In the genomic region with DNA sequence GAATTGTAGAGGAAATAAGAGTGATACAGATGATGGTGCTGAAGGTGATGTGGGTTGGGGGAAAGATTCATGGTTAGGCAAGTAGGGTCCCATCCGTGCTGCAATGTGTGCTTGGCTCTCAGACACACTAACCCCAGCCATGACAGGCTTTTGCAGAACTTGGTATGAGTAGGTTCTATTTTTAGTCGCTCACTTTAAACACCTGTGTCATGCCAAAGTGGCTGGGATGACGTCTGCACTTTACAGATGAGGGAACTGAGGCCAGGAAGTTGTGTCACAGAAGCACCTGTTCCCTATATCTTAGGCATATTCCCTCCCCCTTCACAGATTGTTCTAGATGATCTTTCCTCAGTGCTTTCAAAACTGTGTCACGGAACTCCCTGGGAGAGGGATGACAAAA, we compare ENCODE assay signal across 28 mouse cellular contexts. TPM values are rescaled to one million over a fixed set of nuclear protein-coding genes. Genes with fewer than 3 reads are reported as not detected.
A peak's percentile ranks its signal among the peaks of the same experiment; 100 is the strongest.
DNase-seq lines count a peak whose midpoint lies in the region; ATAC-seq and TF ChIP-seq lines count a peak whose summit lies in the region.
"Had no signal": no experiment of that assay in that cellular context is flagged by ENCODE, and none has a peak within 500 bp of the region (broad histone marks: within the 10 kb centered on the region; RNA-seq: fewer than 3 reads in every experiment).

No protein-coding gene starts in this region.

- H3K4me3 ChIP-seq in heart, adult 2 months: no peak overlapping the region
- H3K4me3 ChIP-seq in liver, embryonic 11.5 days (ENCODE audit: low read depth, low read length): no peak overlapping the region
- H3K4me3 ChIP-seq in liver, postnatal 0 days (ENCODE audit: low read depth, low read length): no peak overlapping the region
- H3K4me3 ChIP-seq: embryonic facial prominence, embryonic 13.5 days; embryonic facial prominence, embryonic 15.5 days; erythroblast, embryonic 14.5 days; forebrain, embryonic 10.5 days; forebrain, embryonic 12.5 days had no signal

- no peak overlapping the region for H3K27ac ChIP-seq in heart, adult 2 months
- no peak overlapping the region for H3K27ac ChIP-seq in liver, embryonic 11.5 days (ENCODE audit: low read depth, low read length)
- H3K27ac ChIP-seq in liver, postnatal 0 days (ENCODE audit: low read depth): no peak overlapping the region
- H3K27ac ChIP-seq: embryonic facial prominence, embryonic 13.5 days; embryonic facial prominence, embryonic 15.5 days; forebrain, embryonic 10.5 days; forebrain, embryonic 12.5 days had no signal

- no peak overlapping the region for H3K4me2 ChIP-seq in liver, embryonic 11.5 days
- H3K4me2 ChIP-seq in liver, postnatal 0 days (ENCODE audit: low read depth, low read length): no peak overlapping the region
- H3K4me2 ChIP-seq: embryonic facial prominence, embryonic 13.5 days; embryonic facial prominence, embryonic 15.5 days; forebrain, embryonic 12.5 days had no signal

- no peak for TF ChIP-seq EP300 in heart, adult 2 months (IDR thresholded peaks at IDR 0.05; ENCODE audit: insufficient read depth, low read depth, low read length)
- TF ChIP-seq EP300 in liver, postnatal 0 days (IDR thresholded peaks at IDR 0.05; ENCODE audit: low read depth): no peak

- H3K36me3 ChIP-seq in heart, adult 2 months (ENCODE audit: control insufficient read depth, insufficient read depth, low read length): no peaks in the 10 kb centered on the region
- no peaks in the 10 kb centered on the region for H3K36me3 ChIP-seq in liver, embryonic 11.5 days (ENCODE audit: control insufficient read depth, insufficient read depth, low read length)
- peaks cover 7% of the 10 kb centered on the region; the same call in 1 of the 2 replicates for H3K36me3 ChIP-seq in liver, postnatal 0 days (replicated peaks; ENCODE audit: insufficient read depth, low read length)
- H3K36me3 ChIP-seq: embryonic facial prominence, embryonic 13.5 days; embryonic facial prominence, embryonic 15.5 days; forebrain, embryonic 10.5 days; forebrain, embryonic 12.5 days; G1E had no signal

- no peaks in the 10 kb centered on the region for H3K4me1 ChIP-seq in heart, adult 2 months (ENCODE audit: control insufficient read depth, insufficient read depth, low read length)
- no peaks in the 10 kb centered on the region for H3K4me1 ChIP-seq in liver, embryonic 11.5 days (replicated peaks; ENCODE audit: control insufficient read depth, insufficient read depth, low read length)
- H3K4me1 ChIP-seq in liver, postnatal 0 days (ENCODE audit: insufficient read depth): no peaks in the 10 kb centered on the region
- H3K4me1 ChIP-seq: embryonic facial prominence, embryonic 13.5 days; embryonic facial prominence, embryonic 15.5 days; forebrain, embryonic 10.5 days; forebrain, embryonic 12.5 days had no signal

- no peak for TF ChIP-seq POLR2A in heart, adult 2 months (IDR thresholded peaks at IDR 0.05; ENCODE audit: insufficient read depth, low read depth, low read length)

- ATAC-seq in liver, embryonic 11.5 days (replicated peaks; ENCODE audit: low FRiP score): no peak
- no peak for ATAC-seq in liver, postnatal 0 days
- ATAC-seq: activated CD4-positive, CD25-positive, alpha-beta regulatory T cell, adult 4 months; forebrain, embryonic 14.5 days; forebrain, embryonic 16.5 days; Patski had no signal

- peak; percentile 68 for DNase-seq in heart, adult 11 months
- no peak for DNase-seq in heart, adult 2 months
- DNase-seq in liver, embryonic 11.5 days (ENCODE audit: low spot score): peak; percentile 4
- no peak for DNase-seq in liver, postnatal 0 days
- DNase-seq in cerebellum, postnatal 10 days: no peak
- DNase-seq: adrenal gland, adult 8-10 months; adrenal gland, postnatal 14 days; adrenal gland, postnatal 36 days; cerebellum, adult 11-12 months; cerebellum, adult 2 months; cerebellum, adult 9-10 months; cerebellum, postnatal 14 days; cerebellum, postnatal 36 days; embryo, embryonic 11 days had no signal

- 56% methylated on average over 4 of the region's 4 CpGs for WGBS in heart, adult 2 months
- 71% methylated on average over 4 of the region's 4 CpGs for WGBS in liver, embryonic 11.5 days
- WGBS in liver, postnatal 0 days (ENCODE audit: insufficient replicate concordance): 60% methylated on average over 4 of the region's 4 CpGs

- H3K27me3 ChIP-seq in heart, adult 2 months (ENCODE audit: control insufficient read depth, insufficient read depth, low read length): no peaks in the 10 kb centered on the region
- no peaks in the 10 kb centered on the region for H3K27me3 ChIP-seq in liver, embryonic 11.5 days (replicated peaks; ENCODE audit: control insufficient read depth, insufficient read depth, low read length)
- H3K27me3 ChIP-seq in liver, postnatal 0 days (ENCODE audit: insufficient read depth, low read length): no peaks in the 10 kb centered on the region
- H3K27me3 ChIP-seq: embryonic facial prominence, embryonic 13.5 days; embryonic facial prominence, embryonic 15.5 days; forebrain, embryonic 12.5 days; Patski had no signal

- H3K79me2 ChIP-seq in heart, adult 2 months (replicated peaks; ENCODE audit: control insufficient read depth, insufficient read depth, low read length): no peaks in the 10 kb centered on the region

- H3K9ac ChIP-seq in heart, adult 2 months (ENCODE audit: low read depth, low read length): no peak overlapping the region
- H3K9ac ChIP-seq in liver, embryonic 11.5 days (ENCODE audit: low read depth, low read length): no peak overlapping the region
- no peak overlapping the region for H3K9ac ChIP-seq in liver, postnatal 0 days (replicated peaks)
- H3K9ac ChIP-seq: embryonic facial prominence, embryonic 13.5 days; embryonic facial prominence, embryonic 15.5 days; forebrain, embryonic 12.5 days had no signal

- intact Hi-C loops in heart, adult 2 months (cut with DNase I): no loop called here

- no peak for TF ChIP-seq CTCF in heart, adult 2 months (IDR thresholded peaks at IDR 0.05)
- TF ChIP-seq CTCF in liver, postnatal 0 days (IDR thresholded peaks at IDR 0.05; ENCODE audit: low read depth): no peak

- no peaks in the 10 kb centered on the region for H3K9me3 ChIP-seq in liver, embryonic 11.5 days (ENCODE audit: control insufficient read depth, low read length)
- H3K9me3 ChIP-seq in liver, postnatal 0 days (ENCODE audit: low read length): no peaks in the 10 kb centered on the region
- H3K9me3 ChIP-seq: embryonic facial prominence, embryonic 13.5 days; embryonic facial prominence, embryonic 15.5 days; forebrain, embryonic 10.5 days; forebrain, embryonic 12.5 days had no signal

RNA-seq across cellular contexts. Expression of a gene that starts 16.2 kb away (rescaled TPM):
- not detected for total RNA-seq in heart, adult 2 months (2021)
- polyA plus RNA-seq in heart, adult 2 months (2012; rRNA removed): not detected in 2 replicates
- polyA plus RNA-seq in liver, embryonic 11.5 days (2014; fragmentation: Nextera tagmentation; extraction: Ambion mirVana): 2.3 and 2.4 TPM in 2 replicates
- 79.2 and 81.8 TPM in 2 replicates for polyA plus RNA-seq in liver, postnatal 0 days (2015; fragmentation: Nextera tagmentation; extraction: Ambion mirVana)
- total RNA-seq: adrenal gland, adult 18-20 months; common myeloid progenitor, adult 5-6 weeks had no signal
- polyA plus RNA-seq: activated CD4-positive, CD25-positive, alpha-beta regulatory T cell, adult 4 months; C2C12; cerebellum, adult 2 months; embryonic facial prominence, embryonic 11.5 days; embryonic facial prominence, embryonic 13.5 days; erythroblast, embryonic 14.5 days; forebrain, embryonic 10.5 days; forebrain, embryonic 12.5 days; forebrain, embryonic 14.5 days; G1E; Patski had no signal

Comparison
In these comparisons a context has a peak if more than half of its experiments do, and no peak if none do; other contexts are left out.
1. DNase-seq: peak in heart, adult 11 months (single experiment) and liver, embryonic 11.5 days (single experiment); none in heart, adult 2 months (0 of 2), liver, postnatal 0 days (single experiment) and cerebellum, postnatal 10 days (0 of 2).
2. RNA of a gene that starts 16.2 kb away (polyA plus RNA-seq): 79.2 to 81.8 TPM in liver, postnatal 0 days; 2.3 to 2.4 TPM in liver, embryonic 11.5 days and not detected in heart, adult 2 months; every median in the first group is over 10 times any median in the second.